Mouse (Mus musculus): ENCODE measurements around the gene E2f2.
A peak's percentile ranks its signal among the peaks of the same experiment; 100 is the strongest.

E2f2 gene

DNA sequence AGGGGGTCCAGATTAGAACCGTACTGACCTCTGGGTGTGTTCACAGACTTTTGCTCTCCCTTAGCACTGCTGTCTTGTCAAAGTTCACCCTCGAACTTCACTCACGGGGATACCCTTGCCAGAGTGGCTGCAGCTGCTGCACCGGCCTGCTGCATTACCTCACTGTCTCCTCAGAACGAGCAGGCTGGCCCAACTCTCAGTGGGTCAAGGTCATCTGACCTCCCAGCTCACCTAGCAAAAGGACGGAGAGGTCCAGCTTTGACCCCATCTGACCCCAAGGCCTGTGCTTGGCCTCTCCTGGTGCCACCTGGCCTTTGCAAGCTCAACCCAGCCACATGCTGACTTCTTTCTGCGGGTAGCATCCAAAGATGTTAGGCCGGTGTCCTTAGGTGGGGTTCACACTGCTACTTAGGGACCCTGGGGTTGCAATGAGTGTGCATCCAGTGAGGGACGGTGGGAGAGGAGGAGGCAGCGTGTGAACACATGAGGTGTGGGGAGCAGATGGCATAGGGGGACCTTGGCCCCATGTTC, 3.9 kb downstream of the E2f2 start:
- no peak for DNase-seq (ENCODE audit: low spot score)

GRCm38 (mm10) chr4:136177244-136177611, 5.0 kb downstream of the E2f2 start:
- DNase-seq (ENCODE audit: low spot score): peak; percentile 72

GRCm38 (mm10) chr4:136177612-136178474, 5.6 kb downstream of the E2f2 start:
- DNase-seq (ENCODE audit: low spot score): peak; percentile 54

- no peak for DNase-seq (ENCODE audit: low spot score)
Measured at GRCm38 (mm10) chr4:136178475-136178921, 6.3 kb downstream of the E2f2 start.

DNA sequence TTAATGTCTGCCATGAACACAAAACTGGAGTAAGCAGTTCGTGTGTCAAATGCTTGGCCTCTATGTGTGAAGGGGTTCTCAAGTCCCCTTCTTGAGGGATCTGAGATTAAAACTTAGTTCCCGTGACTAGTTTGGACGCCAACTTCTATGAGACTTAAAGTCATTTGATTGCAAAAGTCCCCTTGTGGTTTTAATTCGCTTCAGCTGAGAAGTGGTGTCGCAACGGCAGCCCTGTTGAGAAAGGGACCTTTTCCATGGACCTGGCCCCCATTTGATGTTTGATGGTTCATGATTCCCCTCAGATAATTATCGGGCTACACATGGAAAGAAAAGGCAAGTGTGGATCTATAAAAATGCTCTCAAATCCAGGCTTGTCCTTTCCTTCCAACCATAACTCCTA, 7.3 kb downstream of the E2f2 start:
- no peak for DNase-seq (ENCODE audit: low spot score)

GRCm38 (mm10) chr4:136179998-136180397, 7.8 kb downstream of the E2f2 start:
- peak; percentile 30 for DNase-seq (ENCODE audit: low spot score)

DNA sequence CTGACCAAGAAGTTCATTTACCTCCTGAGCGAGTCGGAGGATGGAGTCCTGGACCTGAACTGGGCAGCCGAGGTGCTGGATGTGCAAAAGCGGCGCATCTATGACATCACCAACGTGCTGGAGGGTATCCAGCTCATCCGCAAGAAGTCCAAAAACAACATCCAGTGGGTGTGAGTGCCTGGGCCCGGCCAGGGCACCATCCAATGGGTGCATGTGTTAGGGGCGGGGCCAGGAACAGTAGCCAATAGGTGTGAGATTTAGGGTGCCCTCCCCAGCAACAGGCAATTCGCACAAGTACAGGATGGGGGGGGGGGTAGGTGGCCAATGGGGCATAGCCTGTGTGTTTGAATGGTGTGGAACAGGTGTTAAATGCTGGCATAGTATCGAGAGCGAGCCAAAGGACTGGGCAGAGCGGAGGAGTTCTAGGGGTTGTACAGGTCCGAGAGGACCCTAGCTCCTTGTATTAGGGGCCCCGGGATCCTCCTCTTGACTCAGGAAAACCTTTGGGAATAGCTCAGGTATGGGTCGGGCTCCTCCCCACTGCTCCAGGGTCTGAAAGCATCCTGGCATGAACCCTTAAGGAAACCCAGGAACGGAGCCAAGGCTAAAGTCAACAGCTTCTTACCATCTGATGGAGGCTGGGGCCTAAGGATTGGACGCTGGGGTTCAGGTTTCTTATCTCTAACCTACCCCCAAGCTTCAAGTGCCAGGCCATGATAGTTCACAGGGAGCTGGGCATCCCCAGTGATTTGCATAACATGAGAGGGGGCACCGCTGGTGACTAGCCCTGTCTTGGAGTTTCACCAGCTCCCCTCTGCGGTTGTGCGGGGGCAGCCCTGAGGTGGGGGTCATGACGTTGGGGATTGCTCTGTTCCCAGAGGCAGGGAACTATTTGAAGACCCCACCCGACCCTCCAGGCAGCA, 8.5 kb downstream of the E2f2 start:
- peak; percentile 25 for DNase-seq (ENCODE audit: low spot score)

- DNase-seq (ENCODE audit: low spot score): no peak
Measured at GRCm38 (mm10) chr4:136181367-136181766, 9.2 kb downstream of the E2f2 start.

DNA sequence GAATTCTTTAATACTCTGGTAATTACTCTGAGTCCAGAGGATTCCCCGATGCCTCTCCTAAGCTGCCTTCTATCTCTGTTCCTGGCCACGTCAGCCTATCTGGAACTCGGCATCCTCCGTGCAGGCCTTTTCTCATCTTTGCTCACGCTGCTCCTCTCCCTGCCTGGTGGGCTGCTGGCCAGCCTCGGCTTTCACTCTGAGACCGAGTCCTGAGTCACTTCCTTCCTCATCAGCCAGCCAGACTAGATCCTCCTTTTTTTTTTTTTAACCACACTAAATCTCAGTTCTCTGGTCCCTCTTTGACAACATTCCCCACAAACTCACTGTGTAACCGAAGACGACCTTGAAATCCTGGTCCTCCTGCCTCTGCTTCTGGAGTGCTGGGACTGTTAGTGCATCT, 13.2 kb downstream of the E2f2 start:
- peak; percentile 66 for DNase-seq (ENCODE audit: low spot score)

GRCm38 (mm10) chr4:136186315-136186714, 14.1 kb downstream of the E2f2 start:
- DNase-seq (ENCODE audit: low spot score): no peak

DNA sequence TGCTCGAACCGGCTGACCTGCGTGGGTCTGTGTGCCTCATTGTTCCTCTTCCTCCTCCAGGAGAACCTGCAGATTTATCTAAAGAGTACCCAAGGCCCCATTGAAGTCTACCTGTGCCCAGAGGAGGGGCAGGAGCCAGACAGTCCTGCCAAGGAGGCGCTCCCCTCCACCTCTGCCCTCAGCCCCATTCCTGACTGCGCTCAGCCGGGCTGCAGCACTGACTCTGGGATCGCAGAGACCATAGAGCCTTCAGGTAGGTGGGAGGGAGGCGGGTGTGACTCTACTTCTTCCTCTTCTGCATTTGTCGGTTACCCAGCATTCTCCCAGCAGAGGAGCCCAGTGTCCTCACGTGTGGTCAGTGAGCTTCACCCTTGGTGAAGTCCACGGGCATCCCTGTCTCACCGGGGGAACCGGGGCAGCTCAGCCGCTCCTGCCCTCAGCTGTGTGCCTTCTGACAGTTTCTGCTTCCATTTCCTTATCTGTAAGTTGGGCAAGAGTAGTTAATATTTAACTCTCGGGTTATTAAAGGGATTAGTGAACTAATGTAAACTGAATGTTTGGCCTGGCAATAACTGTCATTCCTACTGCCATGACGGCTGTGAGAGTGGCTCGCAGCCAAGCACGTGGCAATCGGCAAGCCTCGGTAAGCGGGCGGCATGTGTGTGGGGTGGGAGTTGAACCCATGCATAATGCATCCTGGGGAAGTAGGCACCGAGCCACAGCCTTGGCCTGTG, 14.7 kb downstream of the E2f2 start:
- no peak for DNase-seq (ENCODE audit: low spot score)

- no peak for DNase-seq (ENCODE audit: low spot score)
Measured at GRCm38 (mm10) chr4:136188973-136189737, 17.0 kb downstream of the E2f2 start.

GRCm38 (mm10) chr4:136189912-136190311, 17.7 kb downstream of the E2f2 start:
- no peak for DNase-seq (ENCODE audit: low spot score)

DNA sequence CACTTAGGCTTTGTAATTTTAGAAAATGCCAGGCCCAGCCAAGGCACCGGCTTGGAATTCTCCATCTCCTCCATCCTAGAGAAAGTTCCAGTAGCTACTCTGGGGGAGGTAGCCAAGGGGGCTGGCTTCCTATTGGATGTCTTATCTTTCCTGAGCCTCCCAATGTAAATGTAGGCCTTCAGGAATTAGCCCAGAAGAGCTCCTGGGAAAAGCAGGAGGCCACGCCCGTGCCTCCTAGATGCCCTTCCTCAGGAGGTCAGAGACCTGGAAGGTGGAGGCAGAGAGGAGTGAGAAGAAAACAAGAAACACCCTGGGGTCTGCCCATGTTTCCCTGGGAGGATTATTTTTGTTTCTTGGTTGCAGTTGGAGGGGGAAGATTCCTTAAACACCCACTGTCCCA, 21.4 kb downstream of the E2f2 start:
- no peak for DNase-seq (ENCODE audit: low spot score)

GRCm38 (mm10) chr4:136195029-136195428, 22.8 kb downstream of the E2f2 start:
- no peak for DNase-seq (ENCODE audit: low spot score)

GRCm38 (mm10) chr4:136195629-136196028, 23.4 kb downstream of the E2f2 start:
- no peak for DNase-seq (ENCODE audit: low spot score)

DNA sequence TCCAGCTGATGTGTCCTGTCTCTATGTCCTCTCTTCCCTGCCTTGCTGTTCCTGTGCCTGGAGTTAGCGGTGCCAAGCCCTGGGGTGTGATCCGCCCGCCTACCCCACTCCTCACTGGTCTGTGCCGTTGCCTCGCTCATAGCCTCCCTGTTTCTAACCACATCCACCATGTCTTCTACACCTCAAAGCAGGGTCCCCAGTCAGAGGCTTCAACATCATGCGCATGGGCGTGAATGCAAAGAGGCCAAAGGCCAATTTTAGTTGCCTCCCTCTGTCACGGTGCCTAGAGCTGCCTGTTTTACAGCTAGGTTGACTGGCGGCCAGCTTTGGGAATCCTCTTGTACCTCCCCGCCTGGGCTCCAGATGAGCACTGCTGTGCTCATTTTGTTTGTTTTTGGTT, 24.0 kb downstream of the E2f2 start:
- no peak for DNase-seq (ENCODE audit: low spot score)

- DNase-seq (ENCODE audit: low spot score): no peak
Measured at GRCm38 (mm10) chr4:136198846-136199245, 26.7 kb downstream of the E2f2 start.

DNA sequence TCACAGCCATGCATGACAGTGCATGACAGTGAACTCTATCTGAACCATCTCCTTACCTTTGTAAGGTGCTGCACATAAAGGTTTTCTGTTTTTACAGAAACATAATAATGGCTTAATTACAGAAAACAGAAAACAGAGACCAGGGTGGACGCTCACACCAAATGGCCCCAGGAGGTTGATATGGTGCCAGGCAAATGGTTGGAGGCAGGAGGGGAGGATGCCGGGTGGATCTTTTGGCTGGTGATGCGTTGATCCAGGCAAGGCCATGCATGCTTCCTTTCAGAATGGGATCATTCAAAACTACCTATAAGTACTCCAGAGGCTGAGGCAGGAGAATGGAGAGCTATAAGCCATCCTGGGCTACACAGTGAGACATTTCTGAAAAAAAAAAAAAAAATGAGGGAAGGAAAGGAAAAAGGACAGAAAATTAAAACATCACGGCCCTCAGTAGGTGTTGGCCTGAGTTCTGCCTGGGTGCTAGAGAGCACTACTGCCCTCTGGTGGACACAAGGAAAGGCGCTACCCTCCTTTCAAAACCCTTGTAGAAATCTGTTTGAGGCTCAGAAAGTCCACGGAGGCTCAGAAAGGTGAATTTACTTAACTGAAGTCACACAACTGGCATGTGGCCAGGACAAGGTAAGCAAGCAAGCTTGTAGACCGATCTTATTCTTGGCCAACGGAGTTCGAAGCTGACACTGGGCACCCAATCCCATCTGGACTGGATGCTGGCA, 27.5 kb downstream of the E2f2 start:
- peak; percentile 81 for DNase-seq (ENCODE audit: low spot score)

DNA sequence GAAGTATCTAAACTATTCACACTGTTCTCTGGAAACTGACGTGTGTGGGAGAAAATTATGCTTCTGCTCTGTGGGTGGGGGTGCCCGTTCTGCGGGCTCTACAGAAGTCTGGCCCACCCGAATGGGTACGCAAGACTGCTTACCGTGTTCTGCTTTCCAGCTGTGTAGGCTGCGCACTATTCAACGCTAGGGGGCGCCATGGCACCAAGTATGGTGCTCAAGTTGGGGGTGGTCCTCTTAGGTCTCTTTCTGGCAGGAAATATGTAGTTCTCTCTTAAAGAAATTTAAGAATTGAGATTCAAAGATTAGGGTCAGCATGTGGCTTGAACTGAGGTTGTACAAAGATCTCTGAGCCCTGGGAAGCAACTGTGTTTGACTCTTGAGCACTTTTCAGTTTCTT, 30.3 kb downstream of the E2f2 start:
- DNase-seq (ENCODE audit: low spot score): peak; percentile 81

Data from MN1 (cell line).